Mouse (Mus musculus): Measurements from ENCODE around the gene Zfp398.
A peak's percentile ranks its signal among the peaks of the same experiment; 100 is the strongest.

The Zfp398 gene

DNA sequence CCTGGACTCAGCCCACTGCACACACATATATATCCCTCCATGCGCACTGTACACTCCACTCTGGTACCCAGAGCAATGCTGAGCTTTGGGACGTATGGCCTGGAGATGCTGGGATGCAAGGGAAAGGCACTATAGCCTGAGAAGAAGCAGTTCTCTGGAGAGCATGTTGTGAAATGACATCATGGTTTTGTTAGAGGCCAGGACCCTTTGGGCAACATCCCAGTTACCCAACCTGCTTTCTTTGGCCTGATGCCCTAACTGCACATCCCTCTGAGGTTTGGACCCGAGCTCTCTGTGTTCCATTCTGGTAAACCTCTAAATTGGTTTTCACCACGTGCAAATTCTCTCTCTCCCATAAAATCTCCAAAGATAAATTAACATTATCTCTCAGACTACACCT is 68.1 kb downstream of the Zfp398 start:
- no peak for DNase-seq (ENCODE audit: low spot score)

DNA sequence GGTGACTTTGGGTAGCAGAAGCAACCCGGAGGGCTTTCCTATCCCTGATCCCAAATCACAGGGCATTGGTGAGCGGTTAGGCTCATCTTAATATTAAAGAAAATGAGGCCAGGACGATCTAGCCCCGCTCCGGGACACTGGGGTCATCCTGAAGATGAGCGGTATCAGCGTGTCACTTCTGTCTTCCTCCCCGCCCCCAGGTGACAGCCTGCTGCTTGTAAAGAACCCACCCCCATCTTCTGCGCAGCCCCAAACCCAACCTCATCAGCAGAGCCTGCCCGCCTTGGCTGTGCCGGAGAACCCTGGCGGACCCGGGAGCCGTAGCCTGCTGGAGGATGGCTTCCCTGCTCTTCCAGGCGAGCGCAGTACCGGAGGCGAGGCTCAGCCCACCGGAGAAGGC is 68.9 kb downstream of the Zfp398 start:
- DNase-seq (ENCODE audit: low spot score), result no peak

DNA sequence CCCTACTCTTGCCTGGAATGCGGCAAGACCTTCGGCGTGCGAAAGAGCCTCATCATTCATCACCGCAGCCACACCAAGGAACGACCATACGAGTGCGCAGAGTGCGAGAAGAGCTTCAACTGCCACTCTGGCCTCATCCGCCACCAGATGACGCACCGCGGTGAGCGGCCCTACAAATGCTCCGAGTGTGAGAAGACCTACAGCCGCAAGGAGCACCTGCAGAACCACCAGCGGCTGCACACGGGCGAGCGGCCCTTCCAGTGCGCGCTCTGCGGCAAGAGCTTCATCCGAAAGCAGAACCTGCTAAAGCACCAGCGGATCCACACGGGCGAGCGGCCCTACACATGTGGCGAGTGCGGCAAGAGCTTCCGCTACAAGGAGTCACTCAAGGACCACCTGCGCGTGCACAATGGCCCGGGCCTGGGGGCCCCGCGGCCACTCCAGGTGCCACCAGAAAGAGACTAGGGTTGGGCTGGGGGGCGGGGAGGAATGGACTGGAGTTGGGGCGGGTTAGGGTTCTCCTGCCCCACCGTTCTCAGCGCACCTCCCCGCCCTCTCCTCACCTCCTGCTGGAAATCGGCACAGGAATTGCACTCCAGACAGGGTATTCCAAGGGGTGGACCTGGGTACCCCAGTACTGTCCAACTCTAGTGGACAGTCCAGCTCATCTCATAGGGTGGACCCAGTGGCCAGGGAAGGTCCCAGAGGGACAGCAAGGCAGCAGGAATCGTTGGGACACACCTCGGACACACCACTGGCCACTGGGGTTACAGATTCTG is 69.6 kb downstream of the Zfp398 start:
- DNase-seq (ENCODE audit: low spot score), result no peak

DNA sequence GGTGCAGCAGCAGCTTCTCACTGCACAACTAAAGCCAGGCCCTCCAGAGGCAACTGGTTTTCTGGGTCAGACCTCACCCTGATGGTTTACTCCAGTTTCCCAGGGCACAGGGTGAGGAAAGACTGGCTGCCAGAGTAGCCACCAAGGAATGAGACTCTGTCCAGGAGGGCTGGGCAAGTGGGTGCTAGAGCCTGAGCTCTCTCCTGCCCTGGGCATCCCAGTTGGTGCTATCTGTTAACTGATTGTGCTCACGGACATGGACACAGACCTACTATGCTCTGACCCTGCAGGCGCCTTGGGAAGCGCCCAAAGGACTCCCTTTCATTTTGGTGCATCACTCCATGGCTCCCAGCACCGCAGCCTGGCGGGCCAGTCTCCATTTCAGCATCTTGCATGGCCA is 70.9 kb downstream of the Zfp398 start:
- DNase-seq (ENCODE audit: low spot score), result no peak

GRCm38 (mm10) chr6:47909007-47909406 is 73.5 kb downstream of the Zfp398 start:
- DNase-seq (ENCODE audit: low spot score), result no peak

DNA sequence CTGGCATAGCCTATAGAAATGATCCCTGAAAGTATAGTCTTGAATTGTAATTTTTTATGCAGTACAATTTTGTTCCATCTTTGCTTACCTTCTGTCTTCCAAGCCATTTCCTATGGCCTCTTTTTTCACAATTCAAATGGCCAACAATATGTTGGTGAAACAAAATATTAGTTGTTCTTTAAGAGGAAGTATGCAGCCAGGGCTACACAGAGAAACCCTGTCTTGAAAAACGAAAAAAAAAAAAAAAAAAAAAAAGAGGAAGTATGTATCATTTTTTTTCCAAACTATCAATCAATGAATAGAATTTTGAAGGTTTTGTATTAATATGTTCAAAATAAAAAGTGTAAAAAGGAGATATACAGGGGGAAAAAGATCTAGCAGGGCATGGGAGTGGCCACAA is 76.2 kb downstream of the Zfp398 start:
- no peak for DNase-seq (ENCODE audit: low spot score)

DNA sequence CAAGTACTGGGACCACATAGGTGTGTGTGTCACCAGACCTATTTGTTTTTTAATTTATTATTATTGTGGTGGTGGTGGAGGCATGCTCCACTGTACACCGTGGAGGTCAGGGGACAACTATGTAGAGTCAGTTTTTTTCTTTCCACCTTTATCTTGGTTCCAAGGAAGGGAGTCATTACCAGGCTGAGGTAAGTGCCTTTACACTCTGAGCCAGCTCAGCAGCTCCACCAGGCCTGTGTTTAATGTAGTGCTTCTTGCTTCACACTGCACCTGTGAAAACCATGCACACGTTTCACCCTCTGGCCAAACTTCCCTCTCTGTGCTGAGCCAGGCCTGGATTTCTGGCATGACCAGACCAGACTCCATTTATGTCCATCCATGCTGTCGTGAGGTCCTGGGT is 77.5 kb downstream of the Zfp398 start:
- DNase-seq (ENCODE audit: low spot score), result peak; percentile 11

DNA sequence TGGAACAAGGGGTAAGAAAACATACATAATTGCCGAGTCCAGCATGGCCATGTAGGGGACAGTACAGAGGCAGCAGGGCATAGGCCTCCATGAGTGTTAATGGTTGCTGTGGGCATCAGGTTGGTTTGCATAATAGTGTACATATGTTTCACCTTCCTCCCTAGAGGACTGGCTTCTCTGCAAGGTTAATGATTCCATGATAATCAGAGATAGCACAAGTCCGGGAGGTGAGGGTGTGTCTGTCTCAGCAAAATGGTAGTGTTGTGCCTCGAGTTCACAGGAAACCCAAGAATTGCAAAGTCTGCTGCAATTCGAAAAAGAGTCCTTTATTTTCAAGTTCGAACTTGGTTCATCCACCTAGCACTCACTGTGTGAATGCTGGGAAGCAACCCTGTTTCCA is 81.6 kb downstream of the Zfp398 start:
- DNase-seq (ENCODE audit: low spot score), result peak; percentile 55

- DNase-seq (ENCODE audit: low spot score), result no peak
These were observed 83.4 kb downstream of the Zfp398 start for GRCm38 (mm10) chr6:47918768-47919274.

- no peak for DNase-seq (ENCODE audit: low spot score)
These were observed 84.4 kb downstream of the Zfp398 start for GRCm38 (mm10) chr6:47919646-47920446.

DNA sequence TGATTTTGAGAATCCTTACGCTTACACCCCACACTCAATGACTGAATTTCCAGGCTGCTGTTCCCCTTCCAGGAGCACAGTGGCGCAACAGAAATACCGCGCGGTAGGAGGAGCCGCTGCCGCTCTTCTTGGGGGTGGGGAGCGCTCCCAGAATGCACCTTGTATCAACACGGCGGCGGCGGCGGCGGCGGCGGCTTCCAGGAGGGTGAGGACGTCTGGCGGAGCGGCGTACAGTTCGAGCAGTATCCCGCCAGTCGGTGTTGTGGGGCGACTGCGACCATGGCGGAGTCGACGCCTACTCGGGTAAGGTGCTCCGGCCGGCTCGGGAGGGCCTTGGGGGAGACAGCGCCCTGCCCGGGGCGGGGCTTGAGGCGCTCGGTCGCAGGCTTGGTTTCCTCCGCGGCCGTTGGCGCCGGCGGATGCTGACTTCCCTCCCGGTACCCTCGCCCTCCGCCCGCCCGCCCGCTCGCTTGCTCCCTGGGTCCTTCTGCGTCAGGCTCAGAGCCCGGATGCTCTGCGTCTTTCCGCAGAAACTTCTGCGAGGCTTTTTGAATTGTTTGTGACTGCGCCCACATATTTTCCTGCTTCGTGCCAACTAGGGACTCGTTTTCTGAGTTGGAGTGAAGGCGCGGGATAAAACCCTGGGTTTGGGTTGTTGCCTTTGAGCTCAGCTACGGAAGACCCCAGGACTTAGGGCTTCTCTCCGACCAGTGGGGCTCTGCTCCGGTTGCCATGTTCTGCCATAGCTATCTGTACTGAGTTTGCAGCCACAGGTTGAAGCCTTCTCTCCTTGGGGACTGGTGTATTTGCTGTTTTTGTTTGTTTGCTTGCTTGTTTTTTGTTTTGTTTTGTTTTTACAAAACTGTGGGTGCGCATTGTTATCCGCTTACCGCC is 85.2 kb downstream of the Zfp398 start, which contains the start of gene Zfp212:
Zfp212 (plus strand) TSS at position 30 of the 894 bp plus-strand sequence.
- DNase-seq (ENCODE audit: low spot score), result peak; percentile 92
